Mouse (Mus musculus): ENCODE data around the gene Alox15. TPM values are rescaled to one million over a fixed set of nuclear protein-coding genes. Genes with fewer than 3 reads are reported as not detected.

Gene Alox15
- total RNA-seq, 2 experiments from 2014 or later: not detected

- no peak for DNase-seq
- intact Hi-C loops (cut with DNase I; ENCODE audit: low total_unique reads): no loop called here
These were observed 32.2 kb downstream of the Alox15 start for GRCm38 (mm10) chr11:70319614-70320013.

DNA sequence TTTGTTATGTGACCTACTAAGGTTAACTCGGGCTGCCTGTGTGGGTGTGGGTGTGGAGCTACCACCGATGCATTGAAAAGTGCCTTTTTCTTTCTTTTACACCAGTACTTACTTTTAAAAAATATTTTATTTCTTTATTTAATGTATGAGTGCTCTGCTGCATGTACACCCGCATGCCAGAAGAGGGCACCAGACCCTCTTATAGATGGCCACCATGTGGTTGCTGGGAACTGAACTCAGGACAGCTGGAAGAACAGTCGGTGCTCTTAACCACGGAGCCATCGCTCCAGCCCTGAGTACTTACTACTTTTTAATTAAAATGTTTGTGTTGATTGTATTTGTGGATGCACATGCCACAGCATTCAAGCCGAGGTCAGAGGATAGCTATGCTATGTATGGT is 38.0 kb downstream of the Alox15 start:
- DNase-seq: no peak
- intact Hi-C loops (cut with DNase I; ENCODE audit: low total_unique reads): loop anchor here (5.0 kb wide), 1 partner anchor 62 kb away; no protein-coding TSS in a partner anchor

- no peak for DNase-seq
- intact Hi-C loops (cut with DNase I; ENCODE audit: low total_unique reads): no loop called here
These were observed 42.5 kb downstream of the Alox15 start for GRCm38 (mm10) chr11:70309341-70309740.

DNA sequence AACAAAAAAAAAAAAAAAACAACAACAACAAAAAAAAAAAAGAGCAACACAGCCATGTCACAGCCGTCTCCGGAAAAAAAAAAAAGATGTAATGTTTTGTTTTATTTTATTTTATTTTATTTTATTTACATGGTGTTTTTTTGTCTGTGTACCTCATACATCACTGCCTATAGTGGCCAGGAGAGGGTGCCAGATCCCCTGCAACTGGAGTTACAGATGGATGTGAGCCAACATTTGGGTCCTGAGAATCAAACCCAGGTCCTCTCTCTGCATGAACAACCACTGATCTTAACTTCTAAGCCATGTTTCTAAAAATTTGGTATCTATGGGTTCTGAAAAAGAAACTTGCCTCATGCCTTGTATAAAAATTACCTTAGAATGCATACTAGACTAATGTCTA is 43.5 kb downstream of the Alox15 start:
- intact Hi-C loops (cut with DNase I; ENCODE audit: low total_unique reads): no loop called here
- DNase-seq: no peak

GRCm38 (mm10) chr11:70306159-70306558 is 45.7 kb downstream of the Alox15 start:
- no peak for DNase-seq
- intact Hi-C loops (cut with DNase I; ENCODE audit: low total_unique reads): no loop called here

GRCm38 (mm10) chr11:70302293-70302692 is 49.5 kb downstream of the Alox15 start:
- intact Hi-C loops (cut with DNase I; ENCODE audit: low total_unique reads): no loop called here
- no peak for DNase-seq

- DNase-seq: no peak
- intact Hi-C loops (cut with DNase I; ENCODE audit: low total_unique reads): no loop called here
These were observed 53.9 kb downstream of the Alox15 start for GRCm38 (mm10) chr11:70297836-70298454.

DNA sequence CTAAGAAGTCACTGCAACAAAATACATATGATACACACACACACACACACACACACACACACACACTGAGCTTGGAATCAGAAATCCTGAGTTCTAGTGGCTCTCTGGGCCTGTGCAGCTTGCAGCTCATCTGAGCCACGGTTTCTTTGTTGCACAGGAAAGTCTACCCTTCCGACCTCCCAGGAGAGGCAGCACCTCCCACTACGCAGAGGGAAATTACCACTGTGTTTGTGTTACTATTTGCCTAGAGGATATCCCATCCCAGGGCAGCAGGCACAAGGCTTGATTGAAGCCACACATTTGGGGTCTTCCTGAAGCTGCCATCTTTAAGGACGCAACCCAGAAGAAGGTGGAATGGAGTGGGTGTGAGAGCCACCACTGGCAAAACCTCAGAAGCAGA is 54.4 kb downstream of the Alox15 start:
- no peak for DNase-seq
- intact Hi-C loops (cut with DNase I; ENCODE audit: low total_unique reads): no loop called here

Other genes starting within 250 kb of the Alox15 start
- 1 to 10 TPM; 1.9 to 3.1 TPM for gene Mgl2, start 221.7 kb downstream of the Alox15 start, total RNA-seq (2021)
- 1 to 10 TPM; 1.8 to 3.1 TPM for gene Clec10a, start 195.8 kb downstream of the Alox15 start, total RNA-seq (2021)
- under 1 TPM in 1 of 2 experiments, not detected in 1; 0.22 TPM for gene Slc16a11, start 139.3 kb downstream of the Alox15 start, total RNA-seq (2021)
- gene Slc16a13, start 131.0 kb downstream of the Alox15 start, total RNA-seq (2021): 1 to 10 TPM in 1 of 2 experiments, under 1 TPM in 1; 0.53 to 1.5 TPM
- 10 to 100 TPM; 12.4 to 13.7 TPM for gene Bcl6b, start 122.2 kb downstream of the Alox15 start, total RNA-seq (2021)
- 10 to 100 TPM; 29.7 to 37.4 TPM for gene 0610010K14Rik, start 114.1 kb downstream of the Alox15 start, total RNA-seq (2021)
- 1 to 10 TPM; 2.6 to 2.7 TPM for gene Gm21988, start 112.2 kb downstream of the Alox15 start, total RNA-seq (2021)
- 10 to 100 TPM; 96.0 to 96.9 TPM for gene Rnasek, start 112.2 kb downstream of the Alox15 start, total RNA-seq (2021)
- 1 to 10 TPM in 1 of 2 experiments, under 1 TPM in 1; 1.00 to 1.2 TPM for gene Alox12, start 96.7 kb downstream of the Alox15 start, total RNA-seq (2021)
- under 1 TPM in 1 of 2 experiments, not detected in 1; 0.09 TPM for gene Alox12e, start 29.4 kb downstream of the Alox15 start, total RNA-seq (2021)
- 10 to 100 TPM; 14.9 to 18.6 TPM for gene Pelp1, start 58.0 kb upstream of the Alox15 start, total RNA-seq (2021)
- 1 to 10 TPM; 8.3 to 9.7 TPM for gene Arrb2, start 80.6 kb upstream of the Alox15 start, total RNA-seq (2021)
- 1 to 10 TPM; 6.2 to 6.5 TPM for gene Med11, start 99.9 kb upstream of the Alox15 start, total RNA-seq (2021)
- under 1 TPM; 0.31 to 0.84 TPM for gene Zmynd15, start 107.4 kb upstream of the Alox15 start, total RNA-seq (2021)
- 1 to 10 TPM; 2.6 to 3.1 TPM for gene Cxcl16, start 108.0 kb upstream of the Alox15 start, total RNA-seq (2021)
- gene Tm4sf5, start 153.2 kb upstream of the Alox15 start, total RNA-seq (2021): not detected
- gene Vmo1, start 162.6 kb upstream of the Alox15 start, total RNA-seq (2021): not detected
- gene Gltpd2, start 167.2 kb upstream of the Alox15 start, total RNA-seq (2021): not detected
- 100 to 1,000 TPM; 292 to 301 TPM for gene Psmb6, start 173.3 kb upstream of the Alox15 start, total RNA-seq (2021)
- not detected for gene Gm40193, start 180.9 kb upstream of the Alox15 start, total RNA-seq (2021)
- gene Pld2, start 188.0 kb upstream of the Alox15 start, total RNA-seq (2021): 10 to 100 TPM; 15.9 to 17.1 TPM
- gene Mink1, start 210.8 kb upstream of the Alox15 start, total RNA-seq (2021): 10 to 100 TPM; 26.1 to 27.7 TPM

All from gastrocnemius, postnatal 14 days (tissue).